Mouse (Mus musculus) midbrain, embryonic 15.5 days (tissue): ENCODE results near the gene Tmtc1. TPM values are rescaled to one million over a fixed set of nuclear protein-coding genes. Genes with fewer than 3 reads are reported as not detected.

ENCODE experiments used
- ATAC-seq: fragments of 200-750 bp; cut with Nextera tagmentation; replicated peaks from 2 replicates; pipeline ENCODE4 v1.8.0; 2017; ENCODE audit warnings: moderate TSS enrichment
- H3K27ac ChIP-seq: fragments of 300-500 bp; sonication (generic); 2 replicates; pipeline ENCODE4 v1.5.1; 2015; ENCODE audit warnings: mild to moderate bottlenecking, inconsistent platforms
- H3K27me3 ChIP-seq: fragments of 300-500 bp; sonication (generic); replicated peaks from 2 replicates; pipeline ENCODE4 v1.6.1; 2015; ENCODE audit warnings: inconsistent platforms
- H3K36me3 ChIP-seq: fragments of 300-500 bp; sonication (generic); replicated peaks from 2 replicates; pipeline ENCODE4 v1.6.1; 2015; ENCODE audit warnings: inconsistent platforms
- H3K4me1 ChIP-seq: fragments of 300-500 bp; sonication (generic); 2 replicates; pipeline ENCODE4 v1.6.1; 2015; ENCODE audit warnings: inconsistent platforms
- H3K4me2 ChIP-seq: fragments of 300-500 bp; sonication (generic); 2 replicates; pipeline ENCODE4 v1.6.1; 2015; ENCODE audit warnings: inconsistent platforms, mild to moderate bottlenecking, moderate library complexity
- H3K4me3 ChIP-seq: fragments of 300-500 bp; sonication (generic); 2 replicates; pipeline ENCODE4 v1.5.1; 2015; ENCODE audit warnings: mild to moderate bottlenecking, inconsistent platforms
- H3K9ac ChIP-seq: fragments of 300-500 bp; sonication (generic); 2 replicates; pipeline ENCODE4 v1.6.1; 2015; ENCODE audit warnings: mild to moderate bottlenecking, inconsistent platforms
- H3K9me3 ChIP-seq: fragments of 300-500 bp; sonication (generic); 2 replicates; pipeline ENCODE4 v1.6.1; 2016; ENCODE audit warnings: inconsistent platforms
- WGBS: fragments of 180-500 bp; shearing (Covaris S2); methylation state at CpG from one replicate; pipeline ENCODE4 v1.1.7; 2015; ENCODE audit warnings: mixed read lengths; 5-methylcytosine and 5-hydroxymethylcytosine counted together
- polyA plus RNA-seq: library from polyadenylated mRNA; unstranded; fragments of >200 nt; fragmentation: Nextera tagmentation; extraction: Ambion mirVana; gene quantifications from 2 replicates; pipeline ENCODE4 v1.2.1, GENCODE M21; 2015

Tmtc1 gene
- polyA plus RNA-seq, 1 experiment from 2014 or later: 2.3 TPM

GRCm38 (mm10) chr6:148246544-148246943 lies 197.6 kb downstream of the Tmtc1 start:
- H3K27ac ChIP-seq: no peak overlapping the region
- ATAC-seq: no peak
- no peaks in the 10 kb centered on the region for H3K9me3 ChIP-seq
- H3K4me1 ChIP-seq: no peaks in the 10 kb centered on the region
- H3K4me3 ChIP-seq: no peak overlapping the region
- H3K4me2 ChIP-seq: no peak overlapping the region
- no peaks in the 10 kb centered on the region for H3K27me3 ChIP-seq
- no peak overlapping the region for H3K9ac ChIP-seq
- 84% methylated on average over 7 of the region's 7 CpGs for WGBS
- H3K36me3 ChIP-seq: no peaks in the 10 kb centered on the region

GRCm38 (mm10) chr6:148244836-148245235 lies 199.4 kb downstream of the Tmtc1 start:
- Histone ChIP-seq H3K4me1 (no peaks in the 10 kb centered on the region), H3K36me3 (no peaks in the 10 kb centered on the region), H3K9ac (no peak overlapping the region), H3K27me3 (no peaks in the 10 kb centered on the region), H3K4me2 (no peak overlapping the region), H3K9me3 (no peaks in the 10 kb centered on the region), H3K4me3 (no peak overlapping the region), H3K27ac (no peak overlapping the region)
- WGBS: 87% methylated on average over 1 of the region's 1 CpGs
- ATAC-seq: no peak

GRCm38 (mm10) chr6:148242304-148242703 lies 201.9 kb downstream of the Tmtc1 start:
- WGBS: 67% methylated on average over 3 of the region's 3 CpGs

GRCm38 (mm10) chr6:148241685-148242084 lies 202.5 kb downstream of the Tmtc1 start:
- Histone ChIP-seq H3K36me3 (no peaks in the 10 kb centered on the region), H3K4me2 (no peak overlapping the region), H3K9ac (no peak overlapping the region), H3K27me3 (no peaks in the 10 kb centered on the region), H3K4me3 (no peak overlapping the region), H3K27ac (no peak overlapping the region), H3K9me3 (no peaks in the 10 kb centered on the region), H3K4me1 (no peaks in the 10 kb centered on the region)
- no peak for ATAC-seq
- whole genome bisulfite sequencing: 97% methylated on average over 5 of the region's 5 CpGs

More at GRCm38 (mm10) chr6:148242304-148242703, 201.9 kb downstream of the Tmtc1 start:
- no peak for ATAC-seq
- H3K9me3 ChIP-seq: no peaks in the 10 kb centered on the region
- no peak overlapping the region for H3K9ac ChIP-seq
- no peak overlapping the region for H3K4me2 ChIP-seq
- no peak overlapping the region for H3K27ac ChIP-seq
- H3K27me3 ChIP-seq: no peaks in the 10 kb centered on the region
- no peaks in the 10 kb centered on the region for H3K36me3 ChIP-seq
- no peaks in the 10 kb centered on the region for H3K4me1 ChIP-seq
- H3K4me3 ChIP-seq: no peak overlapping the region

GRCm38 (mm10) chr6:148239311-148239710 lies 204.9 kb downstream of the Tmtc1 start:
- no peak overlapping the region for H3K27ac ChIP-seq
- no peak overlapping the region for H3K9ac ChIP-seq
- no peaks in the 10 kb centered on the region for H3K9me3 ChIP-seq
- no peak overlapping the region for H3K4me2 ChIP-seq
- WGBS: 95% methylated on average over 1 of the region's 1 CpGs
- no peaks in the 10 kb centered on the region for H3K27me3 ChIP-seq
- H3K36me3 ChIP-seq: no peaks in the 10 kb centered on the region
- H3K4me3 ChIP-seq: no peak overlapping the region
- no peak for ATAC-seq
- no peaks in the 10 kb centered on the region for H3K4me1 ChIP-seq

- WGBS: 44% methylated on average over 5 of the region's 5 CpGs
- Histone ChIP-seq H3K27me3 (no peaks in the 10 kb centered on the region), H3K4me2 (no peak overlapping the region), H3K9me3 (no peaks in the 10 kb centered on the region), H3K9ac (no peak overlapping the region), H3K27ac (no peak overlapping the region), H3K4me1 (no peaks in the 10 kb centered on the region), H3K4me3 (no peak overlapping the region), H3K36me3 (no peaks in the 10 kb centered on the region)
- no peak for ATAC-seq
These were observed 206.7 kb downstream of the Tmtc1 start for GRCm38 (mm10) chr6:148237453-148237852.

GRCm38 (mm10) chr6:148234105-148234828 lies 209.9 kb downstream of the Tmtc1 start:
- Histone ChIP-seq H3K4me3 (no peak overlapping the region), H3K9me3 (no peaks in the 10 kb centered on the region), H3K27me3 (no peaks in the 10 kb centered on the region), H3K9ac (no peak overlapping the region), H3K27ac (no peak overlapping the region), H3K36me3 (no peaks in the 10 kb centered on the region), H3K4me1 (no peaks in the 10 kb centered on the region), H3K4me2 (no peak overlapping the region)
- no peak for ATAC-seq
- WGBS: 84% methylated on average over 3 of the region's 3 CpGs

GRCm38 (mm10) chr6:148227542-148227941 lies 216.6 kb downstream of the Tmtc1 start:
- H3K36me3 ChIP-seq: no peaks in the 10 kb centered on the region
- H3K9me3 ChIP-seq: no peaks in the 10 kb centered on the region
- H3K4me2 ChIP-seq: no peak overlapping the region
- H3K27me3 ChIP-seq: no peaks in the 10 kb centered on the region
- no peaks in the 10 kb centered on the region for H3K4me1 ChIP-seq
- no peak overlapping the region for H3K4me3 ChIP-seq
- 70% methylated on average over 3 of the region's 3 CpGs for WGBS
- no peak overlapping the region for H3K27ac ChIP-seq
- no peak for ATAC-seq
- no peak overlapping the region for H3K9ac ChIP-seq

- no peak overlapping the region for H3K4me2 ChIP-seq
- no peaks in the 10 kb centered on the region for H3K4me1 ChIP-seq
- H3K27ac ChIP-seq: no peak overlapping the region
- H3K4me3 ChIP-seq: no peak overlapping the region
- H3K9me3 ChIP-seq: no peaks in the 10 kb centered on the region
- ATAC-seq: no peak
- H3K9ac ChIP-seq: no peak overlapping the region
- no peaks in the 10 kb centered on the region for H3K36me3 ChIP-seq
- WGBS: 69% methylated on average over 2 of the region's 2 CpGs
- H3K27me3 ChIP-seq: no peaks in the 10 kb centered on the region
These were observed 221.5 kb downstream of the Tmtc1 start for GRCm38 (mm10) chr6:148222686-148223085.

GRCm38 (mm10) chr6:148218235-148219076 lies 225.7 kb downstream of the Tmtc1 start:
- Histone ChIP-seq H3K36me3 (no peaks in the 10 kb centered on the region), H3K4me2 (no peak overlapping the region), H3K9ac (no peak overlapping the region), H3K27me3 (no peaks in the 10 kb centered on the region), H3K4me3 (no peak overlapping the region), H3K27ac (no peak overlapping the region), H3K9me3 (no peaks in the 10 kb centered on the region), H3K4me1 (peaks cover 5% of the 10 kb centered on the region; the same call in 1 of the 2 replicates)
- ATAC-seq: no peak
- 84% methylated on average over 2 of the region's 2 CpGs for WGBS

GRCm38 (mm10) chr6:148216752-148217151 lies 227.4 kb downstream of the Tmtc1 start:
- Histone ChIP-seq H3K9ac (no peak overlapping the region), H3K4me1 (peaks cover 11% of the 10 kb centered on the region), H3K27ac (no peak overlapping the region), H3K9me3 (no peaks in the 10 kb centered on the region), H3K4me3 (no peak overlapping the region), H3K4me2 (no peak overlapping the region), H3K36me3 (no peaks in the 10 kb centered on the region), H3K27me3 (no peaks in the 10 kb centered on the region)
- ATAC-seq: no peak
- WGBS: 93% methylated on average over 4 of the region's 4 CpGs

- H3K4me2 ChIP-seq: no peak overlapping the region
These were observed 229.4 kb downstream of the Tmtc1 start for GRCm38 (mm10) chr6:148214765-148215164.

More at GRCm38 (mm10) chr6:148214765-148215164, 229.4 kb downstream of the Tmtc1 start:
- no peaks in the 10 kb centered on the region for H3K9me3 ChIP-seq
- no peak overlapping the region for H3K9ac ChIP-seq
- WGBS: 7% methylated on average over 5 of the region's 5 CpGs
- no peak overlapping the region for H3K4me3 ChIP-seq
- H3K36me3 ChIP-seq: no peaks in the 10 kb centered on the region
- H3K27ac ChIP-seq: no peak overlapping the region
- H3K27me3 ChIP-seq: no peaks in the 10 kb centered on the region
- peaks cover 23% of the 10 kb centered on the region for H3K4me1 ChIP-seq
- ATAC-seq: no peak
